Mouse (Mus musculus): ENCODE results near the gene Trp53rkb.

Gene Trp53rkb

GRCm38 (mm10) chr2:166799615-166800472 is 7.5 kb downstream of the Trp53rkb start:
- no peak for DNase-seq (ENCODE audit: low spot score in 2 of 2)

DNA sequence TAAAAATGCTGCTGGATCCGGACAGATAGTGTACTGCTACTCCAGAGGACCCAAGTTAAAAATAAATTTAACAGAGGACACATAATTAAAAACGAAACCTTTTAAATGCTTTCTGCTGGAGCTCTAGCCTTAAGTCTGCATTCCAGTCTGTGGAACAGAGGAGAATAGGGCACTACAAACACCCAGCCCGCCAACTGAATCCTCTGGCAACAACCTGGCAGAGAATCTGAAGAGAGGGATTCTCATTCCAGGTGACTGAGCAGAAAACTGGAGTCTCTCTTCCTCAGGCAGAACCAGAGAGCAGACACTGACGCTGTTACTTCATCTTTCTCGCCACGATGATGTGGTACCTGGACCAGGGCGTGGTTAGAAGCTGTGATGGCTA is 8.1 kb downstream of the Trp53rkb start:
- DNase-seq (ENCODE audit: low spot score in 2 of 2): no peak

DNA sequence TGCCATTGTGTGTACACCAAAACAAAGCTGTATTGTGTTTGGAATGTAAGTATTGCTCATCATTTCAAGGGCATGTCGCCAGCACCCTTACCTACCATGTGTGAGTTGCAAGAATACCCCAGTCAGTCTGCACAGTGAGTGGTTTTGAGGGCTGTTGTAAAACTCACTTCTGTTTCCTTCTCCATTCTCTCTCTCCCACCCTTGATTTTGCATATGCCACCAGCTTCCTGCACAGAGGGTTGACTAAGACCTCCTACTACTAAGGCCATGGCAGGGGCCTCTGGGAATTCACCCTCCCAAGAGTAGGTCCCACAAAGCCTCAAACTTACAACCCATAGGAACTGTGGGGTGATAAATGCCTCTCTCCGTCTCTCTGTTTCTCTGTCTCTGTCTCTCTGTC is 9.1 kb downstream of the Trp53rkb start:
- DNase-seq (ENCODE audit: low spot score in 2 of 2): no peak

DNA sequence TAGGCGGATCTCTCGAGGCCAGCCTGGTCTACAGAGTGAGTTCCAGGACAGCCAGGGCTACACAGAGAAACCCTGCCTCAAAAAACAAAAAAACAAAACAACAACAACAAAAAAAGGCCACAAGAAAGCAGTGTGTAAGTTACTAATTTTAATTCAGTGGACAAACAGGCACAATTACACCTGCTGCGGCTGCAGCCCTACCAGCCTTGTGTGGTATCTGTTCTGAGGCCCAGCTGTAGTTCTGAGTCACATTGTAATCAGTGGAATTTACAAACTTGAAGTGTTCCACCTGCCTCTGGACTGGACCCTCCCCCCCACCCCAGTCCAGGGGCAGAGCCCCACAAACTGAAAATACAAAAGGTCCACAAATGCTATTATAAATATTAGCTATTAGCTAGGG is 11.0 kb downstream of the Trp53rkb start:
- DNase-seq (ENCODE audit: low spot score in 2 of 2): no peak

DNA sequence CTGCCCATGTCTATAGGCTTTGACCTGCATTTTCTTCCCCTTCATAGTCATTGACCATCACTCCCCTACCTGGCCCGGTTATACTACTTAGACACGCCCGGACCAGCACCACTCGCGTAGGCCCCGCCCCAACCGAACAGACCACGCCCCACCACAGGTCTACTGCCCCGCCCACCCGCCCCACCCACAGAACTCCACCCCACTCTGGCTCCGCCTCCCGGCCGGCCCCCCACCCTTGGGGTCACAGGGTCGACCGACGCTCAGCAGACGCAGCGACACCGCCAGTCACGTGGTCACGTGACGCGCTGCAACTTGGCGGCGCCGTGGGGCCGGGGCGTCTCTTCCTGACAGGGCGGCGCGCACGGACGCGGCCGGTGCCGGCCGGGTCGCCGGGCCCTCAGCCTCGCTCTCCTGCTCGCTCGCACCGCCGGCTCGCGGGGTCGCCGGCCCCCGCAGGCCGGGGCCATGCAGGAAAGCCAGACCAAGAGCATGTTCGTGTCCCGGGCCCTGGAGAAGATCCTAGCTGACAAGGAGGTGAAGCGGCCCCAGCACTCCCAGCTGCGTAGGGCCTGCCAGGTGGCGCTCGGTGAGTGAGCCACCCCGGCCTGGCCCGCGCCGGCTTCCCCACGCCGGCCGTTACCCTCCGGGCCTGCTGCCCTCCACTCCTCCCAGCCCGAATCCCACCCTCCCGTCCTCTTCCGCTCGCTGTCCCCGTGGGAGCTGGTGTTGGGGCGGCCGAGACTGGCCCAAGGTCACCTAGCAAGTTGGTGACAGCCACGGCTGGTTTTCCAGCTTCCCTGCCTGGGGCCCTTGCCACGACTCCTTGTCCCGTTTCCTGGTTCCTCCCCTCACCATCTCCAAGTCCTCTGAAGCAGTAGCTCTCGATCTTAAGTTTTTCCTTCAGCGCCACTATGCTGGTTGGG is 13.2 kb downstream of the Trp53rkb start, which contains the start of gene Arfgef2:
TSS of gene Arfgef2 (plus strand) at position 339 of the 923 bp plus-strand sequence.
- DNase-seq (ENCODE audit: low spot score in 2 of 2): peak; percentile 92 to 96

- DNase-seq (ENCODE audit: low spot score in 2 of 2): no peak
Observed at GRCm38 (mm10) chr2:166806173-166806705, 13.9 kb downstream of the Trp53rkb start.

DNA sequence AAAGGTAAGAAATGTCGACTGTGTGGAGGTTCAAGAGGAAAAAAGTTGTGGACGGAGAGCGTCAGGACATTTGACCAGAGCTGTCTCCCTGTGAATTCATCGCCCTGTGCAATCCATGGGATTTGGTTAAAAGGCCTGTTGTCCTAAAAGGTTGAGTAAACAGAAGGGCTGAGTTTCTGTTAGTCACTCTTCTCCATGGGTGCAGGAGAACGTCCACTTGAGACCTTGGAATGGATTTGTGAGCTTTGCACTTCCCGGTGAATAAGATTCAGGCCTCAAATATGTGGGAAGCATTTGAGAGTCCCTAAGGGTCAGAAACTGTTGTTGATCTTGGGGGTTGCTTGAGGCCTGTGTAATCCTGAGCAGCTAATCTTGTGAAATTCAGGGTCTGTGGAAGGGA is 14.5 kb downstream of the Trp53rkb start:
- DNase-seq (ENCODE audit: low spot score in 2 of 2): no peak

- no peak for DNase-seq (ENCODE audit: low spot score in 2 of 2)
Observed at GRCm38 (mm10) chr2:166809499-166809898, 17.2 kb downstream of the Trp53rkb start.

- no peak for DNase-seq (ENCODE audit: low spot score in 2 of 2)
Observed at GRCm38 (mm10) chr2:166810821-166811220, 18.5 kb downstream of the Trp53rkb start.

- DNase-seq (ENCODE audit: low spot score in 2 of 2): no peak
Observed at GRCm38 (mm10) chr2:166818463-166819143, 26.3 kb downstream of the Trp53rkb start.

GRCm38 (mm10) chr2:166819849-166820248 is 27.5 kb downstream of the Trp53rkb start:
- no peak for DNase-seq (ENCODE audit: low spot score in 2 of 2)

- no peak for DNase-seq (ENCODE audit: low spot score in 2 of 2)
Observed at GRCm38 (mm10) chr2:166820844-166821243, 28.5 kb downstream of the Trp53rkb start.

DNA sequence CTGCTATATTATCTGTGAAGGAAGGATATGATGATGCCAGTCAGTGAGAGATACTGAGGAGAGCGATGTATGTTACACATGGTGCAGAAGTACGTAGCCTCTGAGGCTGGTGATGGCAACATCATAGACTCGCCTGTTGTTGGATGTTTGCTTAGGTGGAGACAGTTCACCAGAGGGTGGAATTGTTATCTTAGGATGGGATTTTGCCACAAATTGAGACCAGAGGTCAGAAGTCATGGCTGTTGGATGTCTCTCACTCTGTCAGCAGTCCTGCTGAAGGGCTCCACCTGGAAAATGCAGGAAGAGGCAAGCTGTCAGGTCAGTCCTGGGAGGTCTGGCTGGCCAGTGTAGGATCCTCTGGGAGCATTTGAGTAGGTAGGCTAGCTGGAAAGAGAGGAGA is 29.1 kb downstream of the Trp53rkb start:
- no peak for DNase-seq (ENCODE audit: low spot score in 2 of 2)

DNA sequence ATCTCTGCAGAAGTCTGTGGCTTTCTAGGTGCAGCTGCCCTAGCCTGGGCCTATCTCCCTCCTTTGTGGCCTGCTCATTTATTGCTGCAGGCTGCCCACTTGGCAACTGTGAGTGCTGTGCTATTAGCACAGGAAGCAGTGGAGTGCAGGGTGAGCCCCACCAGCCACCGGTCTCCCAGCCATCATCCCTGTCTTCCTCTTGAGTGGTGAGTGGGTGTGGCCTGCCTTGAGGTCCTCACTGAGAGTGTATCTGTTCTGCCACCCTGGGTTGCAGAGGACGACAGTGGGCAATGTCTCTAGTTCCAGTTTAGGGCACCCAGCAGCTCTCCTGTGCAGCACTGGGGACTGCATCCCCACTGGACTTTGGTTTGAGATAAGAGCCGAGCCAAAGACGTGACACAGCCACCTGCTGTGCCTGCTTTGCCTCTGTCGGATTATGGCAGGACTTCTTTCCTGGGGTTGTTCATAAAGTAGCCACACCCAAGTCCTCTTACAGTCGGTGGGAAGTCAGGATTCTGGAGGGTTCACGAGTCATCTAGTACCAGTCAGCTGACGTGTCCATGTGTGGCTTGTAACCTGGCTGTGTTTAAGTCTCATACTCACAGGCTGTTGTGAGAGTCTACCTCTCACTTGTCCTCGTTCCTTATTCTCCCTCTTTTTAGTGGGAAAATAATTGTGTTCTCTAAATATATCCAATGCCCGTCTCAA is 29.9 kb downstream of the Trp53rkb start:
- no peak for DNase-seq (ENCODE audit: low spot score in 2 of 2)

GRCm38 (mm10) chr2:166822901-166823300 is 30.6 kb downstream of the Trp53rkb start:
- no peak for DNase-seq (ENCODE audit: low spot score in 2 of 2)

DNA sequence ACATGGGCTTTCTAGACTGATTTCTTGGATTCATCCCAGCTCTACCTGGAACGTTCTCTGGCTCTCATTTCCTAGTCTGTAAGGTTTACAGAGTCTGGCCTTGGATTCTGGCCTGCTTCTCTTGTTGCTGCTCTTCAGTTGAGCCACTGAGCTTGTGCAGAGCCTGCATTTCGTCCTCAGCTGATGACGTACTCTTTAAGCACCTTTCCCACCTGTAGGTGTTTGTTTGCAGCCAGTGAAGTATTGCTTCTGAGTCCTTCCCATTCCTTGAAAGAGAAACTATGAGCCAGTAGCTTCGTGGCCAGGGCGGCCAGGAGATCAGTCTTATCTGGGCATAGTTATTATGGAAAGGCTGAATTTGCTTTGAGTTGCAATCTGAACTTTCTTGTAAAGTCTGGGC is 32.1 kb downstream of the Trp53rkb start:
- no peak for DNase-seq (ENCODE audit: low spot score in 2 of 2)

DNA sequence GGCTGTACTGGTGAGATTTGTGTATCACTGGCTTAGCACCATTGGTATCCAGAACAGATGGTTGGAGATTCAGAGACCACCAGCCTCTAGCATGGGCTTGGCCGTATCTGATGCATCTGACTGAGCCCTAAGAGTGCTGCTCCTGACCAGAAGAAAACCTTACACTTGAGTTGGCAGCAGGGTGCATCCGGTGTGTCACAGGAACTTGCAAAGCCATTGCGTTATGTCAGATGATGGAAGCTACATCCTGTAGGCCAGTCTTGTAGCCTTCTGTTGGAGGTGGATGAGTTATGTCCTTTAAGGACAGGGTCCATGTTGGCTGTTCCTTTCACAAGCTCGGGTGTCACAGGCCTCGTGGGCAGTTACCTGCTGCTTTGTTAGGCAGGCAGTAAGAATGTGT is 32.7 kb downstream of the Trp53rkb start:
- no peak for DNase-seq (ENCODE audit: low spot score in 2 of 2)

DNA sequence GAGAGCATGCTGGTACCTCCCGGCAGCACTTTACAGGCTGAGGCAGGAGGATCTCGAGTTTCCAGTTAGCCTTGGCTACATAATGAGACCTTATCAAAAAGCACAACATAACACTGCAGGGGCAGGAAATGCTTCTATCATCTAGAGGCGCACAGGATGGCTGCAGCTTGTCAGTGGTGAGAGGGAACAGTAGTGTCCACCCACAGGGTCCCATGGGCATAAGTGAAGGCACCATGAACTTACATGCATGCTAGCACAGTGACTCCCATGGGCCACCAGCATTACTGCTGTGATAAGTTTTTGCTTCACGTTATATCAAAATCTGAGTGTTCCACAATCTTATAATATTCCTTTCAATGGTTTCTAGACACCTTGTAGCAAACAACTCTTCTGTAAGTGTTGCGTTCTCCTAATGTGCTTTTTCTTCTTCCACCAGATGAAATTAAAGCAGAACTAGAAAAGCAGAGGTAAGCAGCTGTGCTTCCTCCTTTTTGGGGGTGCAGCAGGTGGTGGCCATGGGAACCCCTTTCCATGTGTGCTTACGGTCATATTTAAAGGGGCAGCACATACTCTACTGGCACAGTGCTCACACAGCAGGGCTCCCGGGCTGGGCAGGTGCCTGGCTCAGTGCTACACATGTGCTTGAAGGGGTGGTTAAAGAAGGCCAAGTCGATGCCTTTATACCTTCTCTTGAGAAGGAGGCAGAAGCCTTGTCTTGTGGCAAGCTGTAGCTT is 34.3 kb downstream of the Trp53rkb start:
- DNase-seq (ENCODE audit: low spot score in 2 of 2): peak; percentile 43 to 69

DNA sequence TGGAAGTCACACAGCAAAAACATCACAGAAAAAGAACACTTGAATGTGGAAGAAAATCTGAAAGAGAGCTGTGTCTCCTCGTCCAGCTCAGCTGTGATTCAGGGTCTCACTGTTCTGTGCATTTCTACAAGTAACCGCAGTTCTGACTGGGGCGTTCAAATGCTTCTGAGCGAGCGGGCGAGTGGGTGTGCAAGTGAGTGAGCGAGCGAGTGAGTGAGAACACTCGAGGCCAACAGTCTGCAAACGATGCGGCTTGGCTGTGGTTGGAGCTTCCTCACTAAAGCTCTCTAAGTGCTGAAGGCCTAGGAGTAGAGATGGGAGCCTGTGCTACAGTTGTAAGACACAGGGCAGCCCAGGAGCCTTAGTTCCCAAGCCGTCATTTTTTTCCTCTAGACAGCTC is 36.0 kb downstream of the Trp53rkb start:
- DNase-seq (ENCODE audit: low spot score in 2 of 2): no peak

DNA sequence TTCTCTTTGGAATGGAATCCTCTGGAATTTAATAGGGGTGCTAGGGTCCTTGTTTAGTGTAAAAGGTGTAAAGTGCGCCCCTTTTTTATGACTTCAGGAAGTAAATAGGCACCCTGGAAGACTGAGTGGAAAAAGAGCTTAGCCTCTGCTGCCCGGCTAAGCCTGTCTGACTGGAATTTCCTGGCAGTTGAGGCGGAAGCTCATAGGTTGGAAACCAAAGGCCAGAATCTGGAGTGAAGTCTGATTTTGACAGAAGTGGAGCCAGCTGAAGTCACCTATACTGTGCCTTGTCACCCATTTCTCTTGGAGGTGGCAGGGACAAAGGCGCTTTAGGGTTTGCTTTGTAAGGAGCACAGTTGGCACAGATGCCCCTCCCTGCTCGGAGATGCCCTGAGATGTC is 38.0 kb downstream of the Trp53rkb start:
- no peak for DNase-seq (ENCODE audit: low spot score in 2 of 2)
